Mouse (Mus musculus) liver, embryonic 12.5 days (tissue): ENCODE measurements at regions not wholly inside any gene's neighbourhood (a gene's known extent, or its start where the extent isn't known, plus 50 kb on each side); places are given as distances from the start of the nearest gene placed in this dataset.

Source experiments
- ATAC-seq: fragments of 200-750 bp; cut with Nextera tagmentation; 2 replicates; pipeline ENCODE4 v1.8.0; 2017; ENCODE audit warnings: moderate number of reproducible peaks, mild to moderate bottlenecking, moderate library complexity
- H3K27ac ChIP-seq: fragments of 300-500 bp; sonication (generic); 2 replicates; pipeline ENCODE4 v1.5.1; 2016; ENCODE audit warnings: mild to moderate bottlenecking
- H3K27me3 ChIP-seq: fragments of 300-500 bp; sonication (generic); replicated peaks from 2 replicates; pipeline ENCODE4 v1.6.1; 2016; ENCODE audit warnings: mild to moderate bottlenecking, moderate library complexity
- H3K36me3 ChIP-seq: fragments of 300-500 bp; sonication (generic); 2 replicates; pipeline ENCODE4 v1.6.1; 2016; ENCODE audit warnings: mild to moderate bottlenecking, moderate library complexity
- H3K4me1 ChIP-seq: fragments of 300-500 bp; sonication (generic); 2 replicates; pipeline ENCODE4 v1.6.1; 2016
- H3K4me2 ChIP-seq: fragments of 300-500 bp; sonication (generic); 2 replicates; pipeline ENCODE4 v1.6.1; 2016; ENCODE audit warnings: mild to moderate bottlenecking, moderate library complexity
- H3K4me3 ChIP-seq: fragments of 300-500 bp; sonication (generic); 2 replicates; pipeline ENCODE4 v1.5.1; 2016; ENCODE audit warnings: mild to moderate bottlenecking, moderate library complexity
- H3K9ac ChIP-seq: fragments of 300-500 bp; sonication (generic); 2 replicates; pipeline ENCODE4 v1.6.1; 2016; ENCODE audit warnings: mild to moderate bottlenecking, moderate library complexity
- H3K9me3 ChIP-seq: fragments of 300-500 bp; sonication (generic); replicated peaks from 2 replicates; pipeline ENCODE4 v1.6.1; 2016; ENCODE audit warnings: mild to moderate bottlenecking, moderate library complexity
- WGBS: fragments of 180-500 bp; shearing (Covaris S2); methylation state at CpG from one replicate; pipeline ENCODE4 v1.1.7; 2016; ENCODE audit not compliant: insufficient replicate concordance; 5-methylcytosine and 5-hydroxymethylcytosine counted together

DNA sequence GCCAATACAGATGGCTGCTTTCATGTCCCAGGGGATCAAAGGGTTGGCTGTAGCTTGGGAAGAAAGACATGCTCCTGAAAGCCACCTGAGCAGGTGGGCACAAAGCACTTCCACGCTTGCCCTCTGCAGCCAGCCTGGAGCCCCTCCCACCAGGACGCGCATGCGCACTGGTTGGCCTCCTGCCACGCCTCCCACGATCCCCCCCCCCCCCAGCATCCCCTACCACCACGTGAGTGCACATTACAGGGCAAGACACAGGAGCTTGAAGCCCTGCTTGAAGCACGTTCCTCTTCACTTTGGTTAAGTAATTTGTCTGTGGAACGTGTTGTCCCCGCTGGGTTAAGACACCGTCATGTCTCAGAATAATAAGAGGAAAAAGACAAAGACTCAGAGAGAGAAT lies 124.6 kb downstream of the Vegfa start:
- WGBS = 63% methylated on average over 11 of the region's 11 CpGs

GRCm38 (mm10) chr17:45905596-45905995 lies 126.6 kb downstream of the Vegfa start:
- ATAC-seq = no peak
- WGBS = 49% methylated on average over 7 of the region's 7 CpGs
- no peak overlapping the region for H3K9ac ChIP-seq
- no peak overlapping the region for H3K27ac ChIP-seq
- 0 out of 2 replicates have a peak, but pooled peaks cover 4% of the 10 kb centered on the region for H3K27me3 ChIP-seq
- no peaks in the 10 kb centered on the region for H3K9me3 ChIP-seq
- no peaks in the 10 kb centered on the region for H3K4me1 ChIP-seq
- no peak overlapping the region for H3K4me2 ChIP-seq
- H3K4me3 ChIP-seq = no peak overlapping the region
- H3K36me3 ChIP-seq = no peaks in the 10 kb centered on the region

More for the DNA sequence above, 124.6 kb downstream of the Vegfa start:
- no peak overlapping the region for H3K9ac ChIP-seq
- H3K27ac ChIP-seq = no peak overlapping the region
- H3K4me1 ChIP-seq = no peaks in the 10 kb centered on the region
- H3K4me2 ChIP-seq = no peak overlapping the region
- H3K36me3 ChIP-seq = no peaks in the 10 kb centered on the region
- H3K9me3 ChIP-seq = 0 out of 2 replicates have a peak, but pooled peaks cover 8% of the 10 kb centered on the region
- 0 out of 2 replicates have a peak, but pooled peaks cover 4% of the 10 kb centered on the region for H3K27me3 ChIP-seq
- no peak for ATAC-seq
- H3K4me3 ChIP-seq = no peak overlapping the region

GRCm38 (mm10) chr17:45904251-45904650 lies 127.9 kb downstream of the Vegfa start:
- 56% methylated on average over 4 of the region's 4 CpGs for WGBS

DNA sequence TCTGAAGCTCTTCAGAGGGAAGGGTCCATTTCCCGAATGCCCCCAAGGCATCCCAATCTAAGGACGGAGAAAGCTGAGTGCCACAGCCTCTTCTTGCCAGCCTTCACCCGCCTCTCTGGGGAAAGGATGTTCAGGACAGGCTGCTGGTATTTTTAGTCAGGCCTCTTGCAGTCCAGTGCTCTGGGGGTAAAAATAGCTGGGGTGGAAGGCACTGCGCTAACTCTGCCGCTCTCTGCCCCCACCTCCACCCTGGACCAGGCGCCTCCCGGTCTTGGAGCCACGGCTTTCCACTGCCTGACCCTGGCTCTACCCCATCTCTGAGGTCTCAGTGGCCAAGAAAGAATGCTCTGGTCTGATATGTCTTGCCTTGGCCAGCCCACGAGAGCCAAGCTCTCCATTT lies 128.9 kb downstream of the Vegfa start:
- ATAC-seq = no peak
- WGBS = 68% methylated on average over 9 of the region's 9 CpGs
- Histone ChIP-seq H3K36me3 (no peaks in the 10 kb centered on the region), H3K27me3 (0 out of 2 replicates have a peak, but pooled peaks cover 4% of the 10 kb centered on the region), H3K4me2 (no peak overlapping the region), H3K27ac (no peak overlapping the region), H3K9ac (no peak overlapping the region), H3K4me3 (no peak overlapping the region), H3K4me1 (no peaks in the 10 kb centered on the region), H3K9me3 (no peaks in the 10 kb centered on the region)

More at GRCm38 (mm10) chr17:45904251-45904650, 127.9 kb downstream of the Vegfa start:
- Histone ChIP-seq H3K4me3 (no peak overlapping the region), H3K27me3 (0 out of 2 replicates have a peak, but pooled peaks cover 4% of the 10 kb centered on the region), H3K36me3 (no peaks in the 10 kb centered on the region), H3K9ac (no peak overlapping the region), H3K4me2 (no peak overlapping the region), H3K9me3 (no peaks in the 10 kb centered on the region), H3K27ac (no peak overlapping the region), H3K4me1 (no peaks in the 10 kb centered on the region)
- ATAC-seq = no peak

- WGBS = 72% methylated on average over 7 of the region's 7 CpGs
- H3K4me1 ChIP-seq = no peaks in the 10 kb centered on the region
- H3K27me3 ChIP-seq = 0 out of 2 replicates have a peak, but pooled peaks cover 4% of the 10 kb centered on the region
- ATAC-seq = no peak
- H3K9me3 ChIP-seq = no peaks in the 10 kb centered on the region
- H3K27ac ChIP-seq = no peak overlapping the region
- no peak overlapping the region for H3K9ac ChIP-seq
- no peaks in the 10 kb centered on the region for H3K36me3 ChIP-seq
- H3K4me2 ChIP-seq = no peak overlapping the region
- no peak overlapping the region for H3K4me3 ChIP-seq
Observed at GRCm38 (mm10) chr17:45902668-45903067, 129.5 kb downstream of the Vegfa start.

- Histone ChIP-seq H3K9ac (no peak overlapping the region), H3K27me3 (no peaks in the 10 kb centered on the region; the same call in 1 of the 2 replicates), H3K9me3 (no peaks in the 10 kb centered on the region), H3K27ac (no peak overlapping the region), H3K4me3 (no peak overlapping the region), H3K4me1 (no peaks in the 10 kb centered on the region), H3K36me3 (no peaks in the 10 kb centered on the region), H3K4me2 (no peak overlapping the region)
- 68% methylated on average over 4 of the region's 4 CpGs for WGBS
- ATAC-seq = no peak
Observed at GRCm38 (mm10) chr17:45896922-45897302, 135.3 kb downstream of the Vegfa start.

GRCm38 (mm10) chr17:45896142-45896921 lies 135.8 kb downstream of the Vegfa start:
- WGBS = 68% methylated on average over 12 of the region's 12 CpGs
- H3K36me3 ChIP-seq = no peaks in the 10 kb centered on the region
- no peak for ATAC-seq
- no peak overlapping the region for H3K4me2 ChIP-seq
- no peak overlapping the region for H3K9ac ChIP-seq
- no peaks in the 10 kb centered on the region for H3K9me3 ChIP-seq
- H3K4me3 ChIP-seq = no peak overlapping the region
- H3K4me1 ChIP-seq = no peaks in the 10 kb centered on the region
- no peak overlapping the region for H3K27ac ChIP-seq
- H3K27me3 ChIP-seq = no peaks in the 10 kb centered on the region; the same call in 1 of the 2 replicates

DNA sequence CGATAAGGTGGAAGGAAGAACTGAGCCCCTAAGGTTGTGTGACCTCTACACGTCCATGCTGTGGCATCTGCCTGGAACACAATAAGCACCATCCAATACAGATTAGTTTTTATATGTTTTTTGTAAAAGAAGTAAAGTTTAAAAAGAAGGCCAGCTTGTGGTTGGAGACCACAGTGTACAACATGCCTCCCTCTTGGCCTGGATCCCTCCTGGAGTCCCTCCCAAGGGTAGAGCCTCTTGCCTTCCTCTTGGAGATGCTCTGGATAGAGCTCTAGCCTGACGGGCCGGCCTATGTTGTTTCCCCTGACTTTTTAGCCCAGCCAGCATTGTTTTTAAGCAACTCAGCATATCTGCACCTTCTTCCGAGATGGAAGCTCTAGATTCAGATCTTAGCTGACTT lies 138.0 kb downstream of the Vegfa start:
- Histone ChIP-seq H3K9ac (no peak overlapping the region), H3K27me3 (peaks cover 6% of the 10 kb centered on the region), H3K4me2 (no peak overlapping the region), H3K4me3 (no peak overlapping the region), H3K36me3 (no peaks in the 10 kb centered on the region), H3K4me1 (no peaks in the 10 kb centered on the region), H3K9me3 (no peaks in the 10 kb centered on the region), H3K27ac (no peak overlapping the region)
- ATAC-seq = no peak
- WGBS = 73% methylated on average over 5 of the region's 5 CpGs

DNA sequence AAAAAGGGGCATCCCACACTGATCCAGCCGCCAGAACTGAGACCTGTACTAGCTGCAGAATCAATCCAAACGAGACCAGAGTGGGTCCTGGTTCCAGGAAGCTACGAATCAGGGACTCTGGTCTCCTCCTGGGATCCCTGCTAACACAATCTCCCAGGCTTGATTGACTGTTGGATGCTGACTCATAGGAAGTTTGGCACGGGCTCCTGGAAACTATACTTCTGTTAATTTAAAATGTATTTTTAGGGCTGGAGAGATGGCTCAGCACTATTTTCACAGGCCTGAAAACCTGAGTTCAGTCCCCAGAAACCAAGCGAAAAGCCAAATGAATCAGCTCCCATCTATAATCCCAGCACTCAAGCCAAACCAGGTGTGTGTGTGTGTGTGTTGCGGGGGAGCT lies 138.5 kb downstream of the Vegfa start:
- H3K4me2 ChIP-seq = no peak overlapping the region
- H3K4me3 ChIP-seq = no peak overlapping the region
- H3K9me3 ChIP-seq = no peaks in the 10 kb centered on the region
- no peak for ATAC-seq
- H3K4me1 ChIP-seq = no peaks in the 10 kb centered on the region
- 49% methylated on average over 6 of the region's 6 CpGs for WGBS
- H3K27me3 ChIP-seq = peaks cover 10% of the 10 kb centered on the region
- no peak overlapping the region for H3K9ac ChIP-seq
- H3K27ac ChIP-seq = no peak overlapping the region
- no peaks in the 10 kb centered on the region for H3K36me3 ChIP-seq

DNA sequence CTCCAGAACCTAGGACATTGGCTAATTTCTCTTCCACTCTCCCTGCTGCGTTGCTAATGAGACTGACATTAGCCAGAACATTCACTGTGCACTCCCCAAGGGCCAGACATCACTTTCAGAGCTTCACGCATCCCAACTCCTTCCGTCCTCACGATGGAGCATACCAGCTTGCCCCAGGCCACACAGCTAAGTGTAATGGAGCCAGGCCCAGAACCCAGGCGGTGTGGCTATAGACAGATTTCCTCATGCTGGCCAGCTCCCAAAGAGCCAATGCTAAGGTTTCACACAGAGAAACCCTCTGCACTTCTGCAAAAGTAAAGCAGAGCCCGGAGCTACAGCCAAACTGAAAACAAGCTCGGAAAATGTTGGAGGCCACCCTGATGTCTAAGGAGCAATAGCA lies 139.1 kb downstream of the Vegfa start:
- peaks cover 14% of the 10 kb centered on the region for H3K27me3 ChIP-seq
- H3K27ac ChIP-seq = no peak overlapping the region
- no peaks in the 10 kb centered on the region for H3K4me1 ChIP-seq
- ATAC-seq = no peak
- no peak overlapping the region for H3K9ac ChIP-seq
- H3K9me3 ChIP-seq = no peaks in the 10 kb centered on the region
- no peak overlapping the region for H3K4me3 ChIP-seq
- H3K36me3 ChIP-seq = no peaks in the 10 kb centered on the region
- 72% methylated on average over 7 of the region's 7 CpGs for WGBS
- H3K4me2 ChIP-seq = no peak overlapping the region

DNA sequence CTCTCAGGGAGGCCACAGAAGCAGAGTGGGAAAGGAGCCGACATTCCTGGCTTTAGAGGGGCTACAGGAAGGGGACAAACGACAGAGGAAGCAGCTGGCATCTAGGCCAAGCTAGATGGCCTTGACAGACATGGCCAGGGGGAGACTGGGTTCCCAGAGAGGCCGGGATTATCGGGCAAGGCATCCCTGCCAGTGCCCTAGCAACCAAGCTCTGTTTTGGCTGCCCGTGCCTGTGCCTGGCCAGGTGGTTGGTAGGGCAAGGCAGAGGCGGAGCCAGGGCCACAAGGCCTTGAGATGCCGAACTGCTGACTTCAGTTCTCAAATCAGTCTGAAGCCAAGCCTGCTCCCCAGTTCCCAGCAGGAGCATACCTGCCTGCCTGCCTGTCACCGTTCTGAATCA lies 142.7 kb downstream of the Vegfa start:
- WGBS = 47% methylated on average over 8 of the region's 8 CpGs
- Histone ChIP-seq H3K9ac (no peak overlapping the region), H3K4me3 (no peak overlapping the region), H3K4me1 (0 out of 2 replicates have a peak, but pooled peaks cover 18% of the 10 kb centered on the region), H3K27me3 (peaks cover 45% of the 10 kb centered on the region), H3K27ac (no peak overlapping the region), H3K9me3 (no peaks in the 10 kb centered on the region), H3K36me3 (no peaks in the 10 kb centered on the region), H3K4me2 (no peak overlapping the region)
- ATAC-seq = no peak

GRCm38 (mm10) chr17:45889051-45889450 lies 143.1 kb downstream of the Vegfa start:
- Histone ChIP-seq H3K4me1 (0 out of 2 replicates have a peak, but pooled peaks cover 18% of the 10 kb centered on the region), H3K4me2 (no peak overlapping the region), H3K4me3 (no peak overlapping the region), H3K27ac (no peak overlapping the region), H3K9me3 (no peaks in the 10 kb centered on the region), H3K9ac (no peak overlapping the region), H3K36me3 (no peaks in the 10 kb centered on the region), H3K27me3 (peaks cover 45% of the 10 kb centered on the region)
- no peak for ATAC-seq
- WGBS = 58% methylated on average over 7 of the region's 7 CpGs
